Mouse (Mus musculus): ENCODE measurements around the gene Slc35e1. TPM values are rescaled to one million over a fixed set of nuclear protein-coding genes. Genes with fewer than 3 reads are reported as not detected.

The Slc35e1 gene
- polyA plus RNA-seq, 1 experiment from 2014 or later, result 31.3 TPM

- 92% methylated on average over 6 of the region's 6 CpGs for WGBS
- H3K4me3 ChIP-seq (replicated peaks), result no peak overlapping the region
- H3K9ac ChIP-seq (replicated peaks), result no peak overlapping the region
- H3K36me3 ChIP-seq, result peaks cover 26% of the 10 kb centered on the region
- no peak overlapping the region for H3K27ac ChIP-seq
- H3K4me1 ChIP-seq (replicated peaks), result peaks cover 5% of the 10 kb centered on the region
- H3K4me2 ChIP-seq, result no peak overlapping the region
- no peak for ATAC-seq (ENCODE audit: insufficient number of reproducible peaks, insufficient read depth, low FRiP score, low TSS enrichment, low read depth)
- no peaks in the 10 kb centered on the region for H3K27me3 ChIP-seq
- no peaks in the 10 kb centered on the region for H3K9me3 ChIP-seq
Measured at GRCm38 (mm10) chr8:72445071-72445470, 47.3 kb downstream of the Slc35e1 start.

GRCm38 (mm10) chr8:72443994-72444350 is 48.4 kb downstream of the Slc35e1 start:
- peaks cover 5% of the 10 kb centered on the region for H3K4me1 ChIP-seq (replicated peaks)
- no peak; the same call in 1 of the 2 replicates for ATAC-seq (ENCODE audit: insufficient number of reproducible peaks, insufficient read depth, low FRiP score, low TSS enrichment, low read depth)
- H3K27ac ChIP-seq, result peak overlapping the region; percentile 41; the same call in 1 of the 2 replicates
- WGBS, result 37% methylated on average over 6 of the region's 6 CpGs
- H3K4me2 ChIP-seq, result peak overlapping the region; percentile 65
- H3K9me3 ChIP-seq, result no peaks in the 10 kb centered on the region
- peak overlapping the region; percentile 46 for H3K4me3 ChIP-seq (replicated peaks)
- H3K9ac ChIP-seq (replicated peaks), result peak overlapping the region; percentile 68
- H3K36me3 ChIP-seq, result peaks cover 15% of the 10 kb centered on the region
- no peaks in the 10 kb centered on the region for H3K27me3 ChIP-seq

- peaks cover 14% of the 10 kb centered on the region for H3K36me3 ChIP-seq
- peak; percentile 97 for ATAC-seq (ENCODE audit: insufficient number of reproducible peaks, insufficient read depth, low FRiP score, low TSS enrichment, low read depth)
- 6% methylated on average over 34 of the region's 34 CpGs for WGBS
Measured at GRCm38 (mm10) chr8:72443338-72443993, 48.9 kb downstream of the Slc35e1 start, which contains the start of the genes Calr3 and 1700030K09Rik. Calr3 (minus strand) TSS chr8:72443870. 1700030K09Rik (plus strand) TSS chr8:72443880.

GRCm38 (mm10) chr8:72438248-72439015 is 54.0 kb downstream of the Slc35e1 start:
- Histone ChIP-seq H3K9me3 (no peaks in the 10 kb centered on the region), H3K4me2 (no peak overlapping the region), H3K4me3 (replicated peaks) (no peak overlapping the region), H3K36me3 (no peaks in the 10 kb centered on the region), H3K9ac (replicated peaks) (no peak overlapping the region), H3K27ac (no peak overlapping the region), H3K27me3 (no peaks in the 10 kb centered on the region), H3K4me1 (replicated peaks) (peaks cover 4% of the 10 kb centered on the region)
- WGBS, result 72% methylated on average over 8 of the region's 8 CpGs
- ATAC-seq (ENCODE audit: insufficient number of reproducible peaks, insufficient read depth, low FRiP score, low TSS enrichment, low read depth), result no peak

More at GRCm38 (mm10) chr8:72443338-72443993, 48.9 kb downstream of the Slc35e1 start, which contains the start of the genes Calr3 and 1700030K09Rik:
- Histone ChIP-seq H3K4me3 (replicated peaks) (peak within 1 kb of the TSS; percentile 46), H3K4me2 (peak within 1 kb of the TSS; percentile 65), H3K9me3 (no peaks in the 10 kb centered on the region), H3K27me3 (no peaks in the 10 kb centered on the region), H3K4me1 (replicated peaks) (peaks cover 5% of the 10 kb centered on the region), H3K27ac (peak within 1 kb of the TSS; percentile 41; the same call in 1 of the 2 replicates), H3K9ac (replicated peaks) (peak within 1 kb of the TSS; percentile 68)

GRCm38 (mm10) chr8:72434952-72435351 is 57.5 kb downstream of the Slc35e1 start:
- Histone ChIP-seq H3K27ac (no peak overlapping the region), H3K9me3 (no peaks in the 10 kb centered on the region), H3K4me1 (replicated peaks) (no peaks in the 10 kb centered on the region), H3K36me3 (no peaks in the 10 kb centered on the region), H3K9ac (replicated peaks) (no peak overlapping the region), H3K4me3 (replicated peaks) (no peak overlapping the region), H3K4me2 (no peak overlapping the region), H3K27me3 (no peaks in the 10 kb centered on the region)
- 59% methylated on average over 2 of the region's 2 CpGs for WGBS
- ATAC-seq (ENCODE audit: insufficient number of reproducible peaks, insufficient read depth, low FRiP score, low TSS enrichment, low read depth), result no peak

Small RNA genes lying within 50 kb of the gene (microRNA-seq; reads per million reads assigned to microRNA genes)
- gene Gm28019 (not detected), gene Mir7068 (3.0 reads per million, percentile 8 among the genes with 10 or more reads in this experiment)

Other genes with a start within 250 kb of the Slc35e1 start
- gene Gm10282, start 187.4 kb downstream of the Slc35e1 start, polyA plus RNA-seq (2016; fragmentation: Nextera tagmentation; extraction: Ambion mirVana), result 30.3 and 32.4 TPM in 2 replicates
- 5.3 and 6.0 TPM in 2 replicates for gene Klf2, start 173.6 kb downstream of the Slc35e1 start, polyA plus RNA-seq (2016; fragmentation: Nextera tagmentation; extraction: Ambion mirVana)
- 71.8 and 74.6 TPM in 2 replicates for gene Eps15l1, start 71.2 kb downstream of the Slc35e1 start, polyA plus RNA-seq (2016; fragmentation: Nextera tagmentation; extraction: Ambion mirVana)
- 0.78 and 1.6 TPM in 2 replicates for gene Calr3, start 48.7 kb downstream of the Slc35e1 start, polyA plus RNA-seq (2016; fragmentation: Nextera tagmentation; extraction: Ambion mirVana)
- gene 1700030K09Rik, start 48.7 kb downstream of the Slc35e1 start, polyA plus RNA-seq (2016; fragmentation: Nextera tagmentation; extraction: Ambion mirVana), result 16.6 and 17.1 TPM in 2 replicates
- gene Cherp, start 17.4 kb downstream of the Slc35e1 start, polyA plus RNA-seq (2016; fragmentation: Nextera tagmentation; extraction: Ambion mirVana), result 61.2 and 72.2 TPM in 2 replicates
- gene Med26, start 55.7 kb upstream of the Slc35e1 start, polyA plus RNA-seq (2016; fragmentation: Nextera tagmentation; extraction: Ambion mirVana), result 20.2 and 21.4 TPM in 2 replicates
- gene Smim7, start 78.5 kb upstream of the Slc35e1 start, polyA plus RNA-seq (2016; fragmentation: Nextera tagmentation; extraction: Ambion mirVana), result 115 and 121 TPM in 2 replicates
- 15.5 and 16.5 TPM in 2 replicates for gene Tmem38a, start 79.4 kb upstream of the Slc35e1 start, polyA plus RNA-seq (2016; fragmentation: Nextera tagmentation; extraction: Ambion mirVana)
- gene Nwd1, start 154.1 kb upstream of the Slc35e1 start, polyA plus RNA-seq (2016; fragmentation: Nextera tagmentation; extraction: Ambion mirVana), result not detected in 2 replicates
- 166 and 167 TPM in 2 replicates for gene Sin3b, start 230.7 kb upstream of the Slc35e1 start, polyA plus RNA-seq (2016; fragmentation: Nextera tagmentation; extraction: Ambion mirVana)